In the genomic region with DNA sequence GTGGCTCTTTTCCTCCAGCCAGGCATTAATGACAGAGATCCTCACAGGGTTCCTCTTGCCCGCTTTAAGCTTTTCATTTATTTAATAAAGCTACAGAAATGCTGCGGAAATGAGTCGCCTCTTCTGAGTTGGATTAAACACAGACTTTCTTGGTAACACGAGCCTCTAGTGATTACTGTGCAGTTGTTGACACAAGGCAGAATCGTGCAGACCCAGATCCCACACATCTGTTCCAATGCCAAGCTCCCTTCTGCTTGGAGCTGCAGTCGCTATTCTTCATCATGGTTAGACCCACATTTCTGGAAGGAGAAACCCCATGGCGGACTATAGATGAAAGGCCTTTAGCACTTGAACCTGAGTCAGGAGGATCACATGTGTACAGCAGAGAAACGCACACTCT, we compare ENCODE assay signal across 12 mouse cellular contexts.
"Had no signal": no experiment of that assay in that cellular context is flagged by ENCODE, and none has a peak within 500 bp of the region (broad histone marks: within the 10 kb centered on the region; RNA-seq: fewer than 3 reads in every experiment).

No protein-coding gene starts in this region.

- H3K36me3 ChIP-seq: liver, embryonic 15.5 days; midbrain, embryonic 13.5 days had no signal

- DNase-seq: kidney, postnatal 36 days; layer of hippocampus, adult 9-11 months; layer of hippocampus, postnatal 36 days; lung, adult 2 months; lung, postnatal 36 days; thymus, postnatal 4 days had no signal

- H3K9ac ChIP-seq: liver, embryonic 15.5 days; midbrain, embryonic 13.5 days had no signal

- H3K4me3 ChIP-seq: liver, embryonic 15.5 days; midbrain, embryonic 13.5 days had no signal

- H3K4me2 ChIP-seq: liver, embryonic 11.5 days; liver, embryonic 15.5 days; midbrain, embryonic 13.5 days had no signal

- ATAC-seq: lung, postnatal 0 days; midbrain, embryonic 13.5 days had no signal

- H3K4me1 ChIP-seq: liver, embryonic 15.5 days had no signal

- H3K27ac ChIP-seq: kidney, postnatal 0 days; liver, embryonic 15.5 days; midbrain, embryonic 13.5 days; stomach, postnatal 0 days had no signal

- H3K27me3 ChIP-seq: liver, embryonic 15.5 days; midbrain, embryonic 13.5 days had no signal

- H3K9me3 ChIP-seq: liver, embryonic 15.5 days; midbrain, embryonic 13.5 days had no signal
